8 mouse cellular contexts compared by ENCODE assay signal in the genomic region with DNA sequence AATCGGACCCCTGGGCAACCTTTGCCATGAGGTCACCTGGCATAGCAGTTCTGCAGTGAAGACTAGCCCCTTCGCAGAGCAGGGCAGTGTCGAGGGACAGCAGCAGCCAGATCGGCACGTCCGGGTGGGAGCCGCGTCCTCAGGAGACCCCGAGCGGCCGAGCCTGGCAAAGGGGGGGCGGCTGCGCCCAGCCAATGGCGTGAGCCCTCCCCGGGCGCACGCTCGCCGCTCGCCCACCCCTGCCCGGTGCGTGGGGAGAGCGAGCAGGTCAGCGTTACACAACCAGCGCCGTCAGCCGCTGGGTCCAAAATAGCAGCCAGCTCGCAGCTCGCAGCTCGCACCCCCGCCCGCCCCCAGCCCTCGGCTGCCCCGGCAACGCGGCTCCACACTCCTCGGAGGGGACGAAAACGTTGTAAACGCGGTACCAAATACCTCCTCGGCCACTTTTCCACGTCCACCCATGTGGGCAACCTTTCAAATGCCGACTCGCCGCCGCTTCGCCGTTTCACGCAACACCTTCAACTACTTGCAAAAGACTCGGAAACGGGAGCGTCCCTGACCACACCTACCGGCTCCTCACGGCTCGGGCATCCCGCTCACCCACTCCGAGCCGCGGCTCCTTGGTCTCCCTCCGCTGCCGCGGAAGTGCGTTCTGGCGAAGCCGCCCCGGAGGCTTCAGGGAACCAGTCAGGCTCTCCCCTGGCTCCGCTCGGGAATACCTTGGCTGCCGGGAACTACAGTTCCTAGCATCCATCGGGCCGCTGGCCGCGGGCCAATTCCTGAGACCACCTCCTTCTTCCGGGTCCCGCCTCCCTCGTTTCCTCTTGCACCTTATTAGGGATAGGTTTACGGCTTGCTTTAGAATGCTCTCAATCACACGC. TPM values are rescaled to one million over a fixed set of nuclear protein-coding genes. Genes with fewer than 3 reads are reported as not detected.
DNase-seq lines count a peak whose midpoint lies in the region; ATAC-seq and TF ChIP-seq lines count a peak whose summit lies in the region.

Gene Cldn12, minus strand, starts transcription at position 763 of the 881 bp plus-strand sequence.

- no peaks in the 10 kb centered on the region for H3K9me3 ChIP-seq in ES-E14 (ENCODE audit: control insufficient read depth, insufficient read depth, low read depth, low read length)
- H3K9me3 ChIP-seq in lung, embryonic 16.5 days (ENCODE audit: control insufficient read depth, low read length): no peaks in the 10 kb centered on the region

- 0 out of 4 replicates have a peak, but pooled peaks cover 0 to 2% of the 10 kb centered on the region in 2 experiments for H3K4me1 ChIP-seq in ES-E14 (ENCODE audit: control insufficient read depth in 2 of 2, insufficient read depth in 2 of 2, low read length in 2 of 2, poor library complexity in 1 of 2)
- no peaks in the 10 kb centered on the region for H3K4me1 ChIP-seq in lung, embryonic 16.5 days (replicated peaks; ENCODE audit: control insufficient read depth, insufficient read depth, low read length)

- H3K4me2 ChIP-seq in lung, embryonic 16.5 days (ENCODE audit: low read depth, low read length): peak within 1 kb of the TSS; percentile 84

- H3K36me3 ChIP-seq in ES-E14 (ENCODE audit: control insufficient read depth, insufficient read depth, low read length, poor library complexity, severe bottlenecking): no peaks in the 10 kb centered on the region
- no peaks in the 10 kb centered on the region; the same call in none of the 2 replicates for H3K36me3 ChIP-seq in lung, embryonic 16.5 days (ENCODE audit: control insufficient read depth, insufficient read depth, low read length)

- ATAC-seq in hematopoietic stem cell, adult 5-6 weeks (replicated peaks in 1 of 2; ENCODE audit: insufficient read depth in 1 of 2, low FRiP score in 2 of 2, low TSS enrichment in 1 of 2, low read depth in 1 of 2, poor library complexity in 2 of 2, severe bottlenecking in 2 of 2): peak; percentile 79 to 80
- peak; percentile 97 for ATAC-seq in lung, embryonic 16.5 days (ENCODE audit: low read depth)

- under 1% methylated on average over 75 of the region's 79 CpGs for WGBS in lung, embryonic 16.5 days

- peak; percentile 93 for DNase-seq in ES-E14 (ENCODE audit: low read depth, low spot score)
- peak; percentile 99 for DNase-seq in cerebellum, adult 11-12 months
- peak; percentile 97 for DNase-seq in forelimb bud, embryonic 11.5 days (ENCODE audit: low read depth, low spot score)
- peak; percentile 88 for DNase-seq in layer of hippocampus, adult 9-10 months (ENCODE audit: low spot score)
- DNase-seq in ovary, postnatal 10 days (ENCODE audit: low spot score): peak; percentile 85
- peak; percentile 25 to 42 for DNase-seq in thymus, postnatal 10 days (ENCODE audit: low spot score in 2 of 2)

- peak within 1 kb of the TSS; percentile 91 to 98 for H3K4me3 ChIP-seq in ES-E14 (ENCODE audit: insufficient read depth in 1 of 2, low read depth in 1 of 2, low read length in 2 of 2, poor library complexity in 1 of 2, severe bottlenecking in 1 of 2)
- peak within 1 kb of the TSS; percentile 86 for H3K4me3 ChIP-seq in lung, embryonic 16.5 days (ENCODE audit: low read length)

- H3K9ac ChIP-seq in ES-E14 (ENCODE audit: insufficient read depth, low read depth, low read length, poor library complexity, severe bottlenecking): peak within 1 kb of the TSS; percentile 89
- H3K9ac ChIP-seq in lung, embryonic 16.5 days (ENCODE audit: low read length): peak within 1 kb of the TSS; percentile 82

- H3K27me3 ChIP-seq in lung, embryonic 16.5 days (ENCODE audit: control insufficient read depth, insufficient read depth, low read depth, low read length): no peaks in the 10 kb centered on the region

- in situ Hi-C loops in ES-E14 (cut with MboI; ENCODE audit: low sequenced_read_pairs in 2 of 2, unreplicated experiment in 2 of 2): no loop called here

- H3K27ac ChIP-seq in ES-E14 (ENCODE audit: insufficient read depth, low read depth, low read length, poor library complexity, severe bottlenecking): peak within 1 kb of the TSS; percentile 60
- H3K27ac ChIP-seq in lung, embryonic 16.5 days (ENCODE audit: low read length): peak within 1 kb of the TSS; percentile 91

TF ChIP-seq in ES-E14, 5 proteins besides CTCF, POLR2A, EP300 and RAD21:
- TF ChIP-seq HCFC1 (IDR thresholded peaks at IDR 0.05; ENCODE audit: borderline replicate concordance, insufficient read depth, low read length) (peak; percentile 90), ZC3H11A (IDR thresholded peaks at IDR 0.05; ENCODE audit: borderline replicate concordance, low read depth, low read length) (no peak)

RNA-seq across cellular contexts. Expression of gene Cldn12, which starts in this region (rescaled TPM):
- total RNA-seq in ES-E14 (2012; rRNA removed): 42.9 and 52.7 TPM in 2 replicates
- total RNA-seq in hematopoietic stem cell, adult 5-6 weeks (2017): 12.8 and 12.9 TPM in 2 replicates
- 15.3 and 15.7 TPM in 2 replicates for polyA plus RNA-seq in lung, embryonic 16.5 days (2015; fragmentation: Nextera tagmentation; extraction: Ambion mirVana)

Comparison
In these comparisons a context has a peak if more than half of its experiments do, and no peak if none do; other contexts are left out.
1. Peak in every context shown above with its lines: DNase-seq, ATAC-seq, H3K4me3 ChIP-seq and H3K27ac ChIP-seq.
2. DNase-seq: peak in every context shown above with its lines; median percentile 99 in cerebellum, adult 11-12 months; 97 in forelimb bud, embryonic 11.5 days; 93 in ES-E14; 88 in layer of hippocampus, adult 9-10 months; 85 in ovary, postnatal 10 days; 34 in thymus, postnatal 10 days.